Mouse (Mus musculus) ES-E14 (cell line): ENCODE data around the gene E130208F15Rik. TPM values are rescaled to one million over a fixed set of nuclear protein-coding genes. Genes with fewer than 3 reads are reported as not detected.
A peak's percentile ranks its signal among the peaks of the same experiment; 100 is the strongest.

Experiments used
- DNase-seq: peaks from one replicate; pipeline ENCODE4 v3.0.0-alpha.2; 2013; ENCODE audit warnings: low read depth, low spot score
- H3K27ac ChIP-seq: 2 replicates; pipeline ENCODE4 v1.5.1; 2012; ENCODE audit warnings: low read depth, mild to moderate bottlenecking, low read length, moderate library complexity, mixed read lengths; ENCODE audit not compliant: poor library complexity, insufficient read depth, severe bottlenecking
- H3K36me3 ChIP-seq: 2 replicates; pipeline ENCODE4 v1.6.1; 2012; ENCODE audit warnings: mild to moderate bottlenecking, low read length, moderate library complexity, mixed read lengths; ENCODE audit not compliant: control insufficient read depth, poor library complexity, insufficient read depth, severe bottlenecking
- H3K4me1 ChIP-seq, 2 experiments: fragments of 150-350 bp in 1 of 2; sonication (generic) in 1 of 2; 2 replicates each; pipeline ENCODE4 v1.6.1; 2012; ENCODE audit warnings: low read length in 2 of 2, mild to moderate bottlenecking in 1 of 2, mixed read lengths in 1 of 2; ENCODE audit not compliant: control insufficient read depth in 2 of 2, insufficient read depth in 2 of 2, poor library complexity in 1 of 2
- H3K4me3 ChIP-seq, 2 experiments: fragments of 150-350 bp in 1 of 2; sonication (generic) in 1 of 2; 2 replicates each; pipeline ENCODE4 v1.5.1; 2012; ENCODE audit warnings: low read length in 2 of 2, low read depth in 1 of 2, mild to moderate bottlenecking in 1 of 2, mixed read lengths in 1 of 2; ENCODE audit not compliant: insufficient read depth in 1 of 2, poor library complexity in 1 of 2, severe bottlenecking in 1 of 2
- H3K9ac ChIP-seq: 2 replicates; pipeline ENCODE4 v1.6.1; 2012; ENCODE audit warnings: low read depth, mild to moderate bottlenecking, low read length, mixed read lengths; ENCODE audit not compliant: poor library complexity, insufficient read depth, severe bottlenecking
- H3K9me3 ChIP-seq: fragments of 150-350 bp; sonication (generic); 2 replicates; pipeline ENCODE4 v1.6.1; 2012; ENCODE audit warnings: low read depth, mild to moderate bottlenecking, low read length; ENCODE audit not compliant: control insufficient read depth, insufficient read depth
- CHD2 ChIP-seq: IDR thresholded peaks from 2 replicates; pipeline ENCODE4 v1.6.1; 2014; ENCODE audit warnings: mild to moderate bottlenecking, low read depth, low read length, inconsistent platforms
- HCFC1 ChIP-seq: IDR thresholded peaks from 2 replicates; pipeline ENCODE4 v1.6.1; 2012; ENCODE audit warnings: low read length, inconsistent platforms, borderline replicate concordance; ENCODE audit not compliant: insufficient read depth
- MAFK ChIP-seq: IDR thresholded peaks from 2 replicates; pipeline ENCODE4 v1.6.1; 2014; ENCODE audit warnings: mild to moderate bottlenecking, low read depth, low read length, inconsistent platforms; ENCODE audit not compliant: insufficient read depth
- ZC3H11A ChIP-seq: IDR thresholded peaks from 2 replicates; pipeline ENCODE4 v1.6.1; 2012; ENCODE audit warnings: low read depth, mild to moderate bottlenecking, inconsistent platforms, low read length, borderline replicate concordance
- ZNF384 ChIP-seq: IDR thresholded peaks from 2 replicates; pipeline ENCODE4 v1.6.1; 2012; ENCODE audit warnings: low read depth, low read length, inconsistent platforms
- in situ Hi-C, 2 experiments: fragments of 600-800 bp; cut with MboI; formaldehyde crosslinking; loops; one replicate each; pipeline ENCODE4 v1.15.1; 2025; ENCODE audit warnings: low sequenced_read_pairs in 2 of 2, inconsistent platforms in 1 of 2; ENCODE audit not compliant: unreplicated experiment in 2 of 2
- total RNA-seq: library from RNA; depleted of rRNA; stranded (reverse); fragments of 300-350 nt; gene quantifications from 2 replicates; pipeline ENCODE4 v1.2.3, GENCODE M21; 2012

Gene E130208F15Rik
- total RNA-seq, 1 experiment = 1.9 TPM

- Histone ChIP-seq H3K9ac (no peak overlapping the region), H3K27ac (no peak overlapping the region), H3K4me1 (no peaks in the 10 kb centered on the region), H3K36me3 (no peaks in the 10 kb centered on the region), H3K9me3 (no peaks in the 10 kb centered on the region), H3K4me3 (no peak overlapping the region)
- in situ Hi-C loops = no loop called here
- TF ChIP-seq MAFK (no peak), ZC3H11A (no peak), HCFC1 (no peak), ZNF384 (no peak), CHD2 (no peak)
- no peak for DNase-seq
These were observed 18.0 kb downstream of the E130208F15Rik start for GRCm38 (mm10) chr7:30339432-30340109.

GRCm38 (mm10) chr7:30346635-30347379 lies 25.3 kb downstream of the E130208F15Rik start:
- peak; percentile 61 for DNase-seq
- Histone ChIP-seq H3K9ac (no peak overlapping the region), H3K27ac (no peak overlapping the region), H3K36me3 (no peaks in the 10 kb centered on the region), H3K4me1 (peaks cover 0 to 9% of the 10 kb centered on the region in 2 experiments; a peak in 2 of 4 replicates), H3K4me3 (no peak overlapping the region), H3K9me3 (no peaks in the 10 kb centered on the region)
- TF ChIP-seq ZC3H11A = no peak
- TF ChIP-seq CHD2 = no peak
- TF ChIP-seq ZNF384 = no peak
- 0 out of 2 replicates have a peak, but pooled peaks have one; percentile 20 for TF ChIP-seq MAFK
- TF ChIP-seq HCFC1 = 0 out of 2 replicates have a peak, but pooled peaks have one; percentile 19
- in situ Hi-C loops = no loop called here

GRCm38 (mm10) chr7:30347828-30348227 lies 26.3 kb downstream of the E130208F15Rik start:
- peak overlapping the region; percentile 29 to 49; a peak in 3 of 4 replicates for H3K4me3 ChIP-seq
- H3K4me1 ChIP-seq = peaks cover 0 to 9% of the 10 kb centered on the region in 2 experiments; a peak in 2 of 4 replicates
- TF ChIP-seq CHD2 (no peak), ZNF384 (no peak), ZC3H11A (peak; percentile 37; the same call in 1 of the 2 replicates), HCFC1 (0 out of 2 replicates have a peak, but pooled peaks have one; percentile 36)
- DNase-seq = peak; percentile 65
- no peaks in the 10 kb centered on the region for H3K9me3 ChIP-seq
- H3K27ac ChIP-seq = no peak overlapping the region
- H3K36me3 ChIP-seq = no peaks in the 10 kb centered on the region
- in situ Hi-C loops = no loop called here
- H3K9ac ChIP-seq = 0 out of 2 replicates have a peak overlapping the region, but pooled peaks have one; percentile 34

- Histone ChIP-seq H3K27ac (no peak overlapping the region), H3K9me3 (no peaks in the 10 kb centered on the region), H3K36me3 (no peaks in the 10 kb centered on the region), H3K4me1 (peaks cover 0 to 13% of the 10 kb centered on the region in 2 experiments; a peak in 2 of 4 replicates), H3K4me3 (no peak overlapping the region), H3K9ac (no peak overlapping the region)
- DNase-seq = peak; percentile 88
- TF ChIP-seq CHD2 (no peak), HCFC1 (no peak), ZC3H11A (no peak), ZNF384 (no peak), MAFK (no peak)
- in situ Hi-C loops = no loop called here
These were observed 31.8 kb downstream of the E130208F15Rik start for GRCm38 (mm10) chr7:30353279-30353822.
